Mouse (Mus musculus) mesoderm, embryonic 11.5 days (tissue): Measurements from ENCODE around the gene Nostrin.

ENCODE experiments used
- DNase-seq: peaks from one replicate; pipeline ENCODE4 v3.0.0-alpha.2; 2012; ENCODE audit warnings: low read depth, low spot score

Nostrin gene

DNA sequence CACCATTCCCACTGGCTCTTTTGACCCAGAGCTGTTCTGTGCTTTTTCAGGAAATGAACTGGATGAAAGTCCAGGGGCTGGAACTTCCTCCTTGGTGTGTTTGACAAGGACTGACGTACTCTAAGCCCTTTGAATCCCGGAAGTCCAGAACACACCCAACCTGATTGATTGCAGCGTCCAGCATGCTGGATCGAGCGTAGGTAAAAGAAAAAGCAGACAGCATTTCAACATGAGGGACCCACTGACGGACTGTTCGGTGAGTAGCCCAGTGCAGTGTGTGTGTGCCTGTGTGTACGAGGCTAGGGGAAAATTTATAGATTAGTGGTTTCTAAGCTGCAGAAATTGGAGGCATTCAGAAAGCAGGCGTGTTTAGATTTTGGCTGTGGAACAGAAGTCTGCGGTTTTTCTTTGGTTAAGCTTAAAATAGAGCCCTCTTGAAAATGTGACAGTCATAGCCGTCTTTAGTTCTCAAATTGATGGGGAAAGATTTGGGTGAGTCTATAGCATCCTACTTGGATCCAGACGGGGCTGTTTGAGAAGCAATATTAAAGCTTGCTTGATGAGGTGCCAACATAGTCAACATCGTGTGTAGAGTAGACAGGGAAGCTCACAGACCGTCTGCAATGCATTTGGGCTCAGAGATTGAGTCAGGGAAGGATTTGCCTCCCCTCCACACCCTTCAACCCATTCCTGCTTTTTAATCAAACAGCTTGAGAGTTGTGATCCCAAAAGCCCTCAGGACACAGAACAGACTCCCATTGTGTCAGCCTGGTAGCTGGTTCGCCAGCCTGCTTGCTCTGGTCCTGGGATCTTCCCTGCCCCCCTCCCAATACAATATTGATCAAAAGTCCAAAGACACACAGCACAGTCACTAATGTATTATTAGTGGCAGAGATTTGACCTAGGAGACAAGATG, at the start of gene Nostrin:
Nostrin (plus strand) TSS at position 140 of the 916 bp plus-strand sequence.
- no peak for DNase-seq

DNA sequence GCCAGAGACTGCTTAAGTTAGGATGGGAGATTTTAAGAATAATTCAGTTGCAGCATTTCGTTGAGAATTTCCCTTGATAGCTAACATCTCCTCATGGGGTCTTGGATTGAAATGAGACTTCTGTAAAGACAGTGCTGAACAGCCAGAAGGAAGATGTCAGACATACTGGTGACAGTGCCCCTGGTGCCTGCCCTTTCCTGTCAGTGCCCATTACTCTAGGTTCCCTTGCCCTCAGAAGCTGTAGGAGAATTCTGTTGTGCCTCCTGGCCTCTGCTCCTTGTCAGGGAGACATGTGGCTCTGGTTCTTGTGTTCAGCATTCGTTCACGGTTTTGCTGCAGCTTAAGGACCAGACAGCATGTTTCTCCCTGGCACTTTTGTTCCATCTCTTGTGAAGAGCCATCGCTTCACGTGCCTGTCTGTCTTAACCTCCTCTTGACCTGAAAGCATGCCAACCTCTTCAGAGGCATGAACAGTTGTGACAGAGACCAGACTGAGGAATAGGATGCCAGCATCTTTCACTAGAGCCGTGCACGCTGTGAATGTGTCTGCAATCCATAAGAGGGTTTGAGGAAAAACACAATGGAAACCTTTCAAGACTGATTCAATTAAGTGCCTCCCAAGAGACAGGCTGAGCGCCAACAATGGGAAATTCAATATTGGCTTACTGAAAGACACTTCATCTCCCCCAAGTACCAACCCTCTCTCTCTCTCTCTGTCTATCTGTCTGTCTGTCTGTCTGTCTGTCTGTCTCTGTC, 48.9 kb upstream of the Nostrin start:
- DNase-seq = peak; percentile 54

DNA sequence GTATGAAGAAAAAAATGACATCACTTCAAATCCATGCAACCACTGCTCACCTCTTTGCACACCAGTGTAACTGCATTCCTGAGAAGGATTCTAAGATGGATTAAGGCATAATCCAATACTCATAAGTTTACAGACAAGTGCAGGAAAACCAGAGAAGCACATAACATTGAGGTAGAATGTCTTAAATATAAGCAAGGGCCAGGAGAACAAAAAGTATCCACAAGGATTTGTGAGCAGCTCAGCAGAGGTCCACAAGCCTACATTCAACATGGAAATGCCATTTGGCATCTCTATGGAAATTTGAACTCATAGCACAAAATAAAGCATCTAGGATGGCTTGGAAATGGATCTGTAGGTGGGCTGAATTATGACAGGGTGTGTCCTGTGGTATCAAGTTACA, 39.8 kb upstream of the Nostrin start:
- no peak for DNase-seq

DNA sequence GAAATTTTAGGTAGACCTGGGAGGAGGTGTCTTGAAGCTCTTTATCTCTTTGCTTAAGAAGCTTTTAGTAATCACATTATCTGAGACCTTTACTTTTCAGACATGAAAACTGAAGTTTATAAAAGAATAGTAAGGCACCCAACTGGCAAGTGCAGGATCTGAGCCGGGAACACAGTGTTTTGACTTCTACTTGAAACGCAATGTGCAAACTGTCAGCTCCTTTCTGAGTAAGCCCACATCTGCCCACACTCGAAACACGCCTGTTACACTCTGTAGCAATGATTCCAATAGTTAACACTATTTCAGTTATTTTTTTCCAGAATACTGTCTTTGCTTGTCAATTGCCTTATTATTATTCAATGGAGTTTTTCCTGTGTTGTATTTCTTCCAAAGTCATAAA, 38.8 kb upstream of the Nostrin start:
- no peak for DNase-seq

DNA sequence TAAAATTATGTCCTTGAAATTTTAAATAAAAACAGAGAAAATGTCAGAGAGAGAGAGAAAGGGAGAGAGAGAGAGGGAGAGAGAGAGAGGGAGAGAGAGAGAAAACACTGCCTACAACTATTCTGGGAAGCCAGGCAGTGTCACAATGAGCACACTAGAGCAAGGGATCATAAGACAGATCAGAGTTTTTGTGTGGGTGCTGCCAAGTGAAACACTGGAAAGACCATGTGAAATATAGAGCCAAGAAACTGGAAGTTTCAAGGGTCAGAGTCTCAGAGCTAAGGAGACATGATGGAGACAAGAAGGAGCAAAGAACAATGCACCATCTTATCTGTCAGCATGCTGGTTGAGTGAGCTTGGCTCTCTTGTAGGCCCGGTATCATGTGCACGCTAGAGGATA, 38.1 kb upstream of the Nostrin start:
- DNase-seq = no peak

DNA sequence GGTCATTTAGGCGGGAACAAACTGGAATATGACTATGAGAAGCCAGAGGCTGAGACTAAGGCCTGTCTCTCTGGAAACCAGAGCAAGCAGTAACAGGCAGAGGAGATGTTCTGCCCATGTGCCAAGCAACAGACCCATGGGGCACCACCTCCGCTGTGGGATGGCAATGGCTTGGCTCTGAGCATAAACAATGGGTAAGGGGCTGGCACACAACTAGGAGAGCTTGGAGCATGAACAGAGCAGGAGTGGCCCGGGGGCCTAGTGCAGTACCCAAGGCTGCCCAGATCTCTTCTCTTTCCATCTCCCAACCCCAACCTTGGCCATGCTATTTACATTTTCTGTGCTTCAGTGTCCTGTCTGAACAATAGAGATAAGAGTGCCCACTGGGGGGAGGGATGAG, 36.9 kb upstream of the Nostrin start:
- DNase-seq = no peak

DNA sequence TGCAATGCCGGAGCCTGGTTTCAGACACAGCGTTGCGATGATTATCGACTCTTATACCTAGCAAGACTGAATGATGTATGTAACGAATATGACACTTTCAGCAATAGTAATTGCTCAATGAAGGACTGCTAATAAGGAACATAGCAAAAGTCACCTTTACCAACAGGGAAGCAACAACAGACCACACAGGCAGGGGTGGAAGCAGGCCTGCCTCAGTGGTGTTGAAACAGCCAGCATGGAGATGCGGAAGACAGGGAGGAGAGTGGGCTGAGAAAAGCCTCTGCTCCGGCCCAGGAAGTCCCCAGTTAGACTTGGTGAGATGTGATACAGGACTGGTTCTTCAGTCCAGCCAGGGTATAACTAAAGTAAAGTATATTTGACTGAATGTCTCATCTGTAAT, 36.5 kb upstream of the Nostrin start:
- DNase-seq = no peak

DNA sequence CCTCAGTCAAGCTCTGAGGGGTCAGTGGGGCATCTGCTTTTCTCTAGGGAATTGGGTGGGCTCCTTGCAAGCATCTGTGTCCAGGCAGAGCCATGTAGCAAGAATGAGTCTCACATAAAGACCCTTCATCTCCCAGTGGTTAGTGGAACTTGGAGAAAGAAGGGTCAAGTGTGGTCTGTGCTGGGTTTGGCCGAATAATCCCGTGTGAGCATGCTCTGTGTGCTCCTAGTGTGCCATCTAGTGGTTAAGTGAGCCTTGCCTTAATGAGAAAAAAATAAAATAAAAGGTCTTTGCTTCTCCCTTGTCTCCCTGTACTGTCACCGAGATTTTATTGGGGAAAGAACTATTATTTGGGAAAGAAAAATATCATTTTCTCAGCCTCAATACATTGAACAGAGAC, 34.9 kb upstream of the Nostrin start:
- peak; percentile 54 for DNase-seq

DNA sequence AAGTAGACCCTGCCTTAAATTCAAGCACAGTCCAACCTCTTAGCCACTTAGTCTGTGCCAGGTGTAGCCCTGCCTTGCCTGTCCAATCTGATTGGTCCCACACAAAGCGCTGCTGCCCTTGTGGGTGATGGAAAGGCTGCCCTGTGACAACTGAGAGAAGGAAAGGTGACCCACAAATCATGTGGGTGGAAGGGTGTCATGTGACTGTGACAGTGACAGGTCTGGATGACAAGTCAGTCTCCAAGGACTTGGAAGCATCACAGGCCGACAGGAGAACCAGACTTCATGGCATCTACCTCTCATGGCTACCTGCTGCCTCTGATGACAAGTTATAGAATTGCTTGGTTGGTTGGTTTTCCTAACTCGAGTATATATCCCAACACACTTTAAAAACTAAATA, 32.1 kb upstream of the Nostrin start:
- no peak for DNase-seq

DNA sequence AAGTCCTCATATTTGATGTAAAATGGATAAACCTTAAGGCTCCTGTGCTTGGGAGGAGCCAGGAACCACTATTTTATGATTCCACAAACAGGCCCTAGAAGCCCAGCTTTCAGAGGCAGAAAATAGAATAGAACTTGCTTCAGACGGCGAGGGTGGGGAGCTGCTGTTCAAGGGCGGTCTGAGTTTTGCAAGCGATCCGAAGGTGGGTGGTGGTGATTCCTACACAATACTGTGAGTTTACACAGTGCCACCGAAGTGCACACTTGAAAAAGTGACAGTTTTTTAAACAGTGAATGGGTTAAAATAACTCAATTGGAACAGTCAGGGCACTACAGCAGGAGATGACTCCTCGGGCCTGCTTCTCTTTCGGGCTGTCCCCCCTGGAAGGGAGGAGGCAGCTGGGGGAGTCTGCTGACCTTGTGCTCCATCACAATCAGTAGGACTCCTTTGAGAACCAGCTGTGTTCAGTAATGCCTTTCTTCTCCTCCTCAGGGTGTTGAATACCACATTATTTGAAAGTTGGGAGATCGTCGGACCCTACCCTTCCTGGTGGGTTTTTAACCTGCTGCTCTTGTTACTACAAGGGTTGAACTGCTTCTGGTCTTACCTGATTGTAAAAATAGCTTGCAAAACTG, 31.0 kb upstream of the Nostrin start:
- no peak for DNase-seq

DNA sequence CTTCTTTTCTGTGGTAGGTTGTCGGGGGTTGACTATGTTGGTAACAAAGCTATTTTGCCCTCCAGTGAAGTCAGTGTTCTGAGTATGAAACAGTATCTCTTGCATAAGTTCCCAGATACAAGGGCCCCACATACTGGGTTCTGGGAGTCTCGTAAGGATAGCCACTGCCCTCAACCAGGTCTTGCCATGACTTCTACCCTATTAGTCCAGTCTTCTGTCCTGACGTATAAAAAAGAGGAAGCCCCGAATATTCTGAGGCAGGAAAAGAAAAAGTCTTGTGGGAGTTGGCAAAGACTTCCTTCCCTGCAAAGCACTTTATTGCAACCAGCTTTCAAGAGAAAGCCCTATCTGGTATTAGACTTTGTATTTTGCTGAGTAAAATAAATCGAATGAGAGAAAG, 26.4 kb upstream of the Nostrin start:
- DNase-seq = no peak

DNA sequence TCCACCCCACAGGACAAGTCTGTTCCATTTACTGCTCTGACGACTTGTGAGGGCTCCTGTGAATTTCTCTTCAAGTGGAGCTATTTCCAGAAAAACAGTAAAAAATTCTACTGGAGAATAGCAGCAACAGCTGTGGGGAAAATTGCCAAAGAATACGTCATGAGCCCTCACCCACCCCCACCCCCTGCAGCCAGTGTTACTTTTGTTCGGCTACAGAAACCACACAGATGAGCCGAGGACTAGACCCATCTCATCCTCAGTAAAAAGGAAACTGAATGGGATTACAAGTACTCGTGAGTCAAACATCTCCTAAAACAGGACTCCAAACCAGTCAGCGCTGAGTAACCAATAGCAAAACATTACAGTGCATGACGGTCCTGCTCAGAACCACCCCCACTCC, 25.9 kb upstream of the Nostrin start:
- no peak for DNase-seq

DNA sequence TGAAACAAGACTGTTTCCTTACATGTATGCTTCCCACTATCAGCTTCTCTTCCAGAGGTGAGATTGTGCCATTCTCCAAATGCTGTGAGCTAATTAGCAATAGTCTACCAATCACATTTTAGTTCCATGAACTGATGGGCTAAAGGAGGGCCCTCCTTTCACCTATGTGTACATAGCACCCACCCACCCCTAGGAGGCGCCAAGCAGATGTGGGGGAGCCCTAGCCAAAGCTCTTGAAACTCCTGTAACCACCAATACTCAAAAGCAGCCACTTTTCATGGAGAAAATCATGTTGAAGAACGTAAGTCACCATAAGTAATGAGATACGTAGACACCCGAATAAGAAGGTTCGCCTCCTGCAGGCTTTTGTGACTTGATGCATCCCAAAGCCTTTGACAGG, 23.0 kb upstream of the Nostrin start:
- no peak for DNase-seq

DNA sequence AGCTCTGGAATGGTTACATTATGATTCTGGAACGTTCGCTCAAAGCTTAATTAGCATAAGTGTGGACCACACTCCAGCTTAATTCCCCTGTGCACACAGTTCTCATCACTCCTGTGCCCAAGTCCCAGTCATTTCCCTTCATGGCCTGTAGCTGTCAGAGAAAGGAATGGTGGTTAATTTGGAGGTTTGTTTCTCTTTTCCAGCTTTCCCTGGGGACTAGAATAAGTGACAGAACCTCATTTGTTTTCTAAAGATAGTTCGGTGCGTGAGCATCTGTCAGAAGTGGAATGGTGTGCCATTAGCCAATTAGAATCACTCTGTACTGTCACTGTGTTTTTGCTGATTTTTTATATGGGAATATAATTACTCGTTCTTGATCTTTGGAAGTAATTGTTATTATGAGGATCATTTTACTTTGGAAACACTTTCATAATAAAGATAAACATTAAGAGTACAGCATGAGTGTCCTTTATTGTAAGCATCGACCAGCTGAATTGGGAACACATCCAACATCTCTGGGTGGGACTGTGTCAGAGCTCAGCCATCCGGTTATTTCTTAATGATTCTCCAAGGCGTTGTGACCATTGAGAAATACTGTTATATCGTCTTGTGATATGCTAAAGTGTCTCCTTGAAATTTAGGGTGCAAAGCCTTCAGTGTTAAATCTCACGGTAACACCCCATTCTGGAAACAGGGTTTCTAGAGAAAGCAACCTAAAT, 21.6 kb upstream of the Nostrin start:
- DNase-seq = no peak

DNA sequence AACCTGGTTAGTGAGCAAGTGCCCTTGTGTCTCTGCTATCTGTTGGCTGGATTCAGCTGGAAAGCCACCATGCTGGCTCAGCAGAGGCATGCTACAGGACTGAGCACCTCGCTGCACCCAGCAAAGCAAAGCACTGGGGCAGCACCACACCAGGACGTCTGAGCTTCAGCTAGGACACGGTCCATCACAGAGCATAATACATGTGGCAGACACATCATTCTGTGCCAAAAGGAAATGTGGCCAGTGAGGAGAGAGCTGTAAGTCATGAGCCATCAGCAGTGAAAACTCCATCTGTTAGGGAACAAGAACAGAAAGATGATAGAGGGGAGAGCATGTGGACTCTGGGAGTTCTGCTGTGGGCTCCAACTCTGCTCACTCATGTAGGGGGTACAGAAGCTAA, 19.7 kb upstream of the Nostrin start:
- no peak for DNase-seq

DNA sequence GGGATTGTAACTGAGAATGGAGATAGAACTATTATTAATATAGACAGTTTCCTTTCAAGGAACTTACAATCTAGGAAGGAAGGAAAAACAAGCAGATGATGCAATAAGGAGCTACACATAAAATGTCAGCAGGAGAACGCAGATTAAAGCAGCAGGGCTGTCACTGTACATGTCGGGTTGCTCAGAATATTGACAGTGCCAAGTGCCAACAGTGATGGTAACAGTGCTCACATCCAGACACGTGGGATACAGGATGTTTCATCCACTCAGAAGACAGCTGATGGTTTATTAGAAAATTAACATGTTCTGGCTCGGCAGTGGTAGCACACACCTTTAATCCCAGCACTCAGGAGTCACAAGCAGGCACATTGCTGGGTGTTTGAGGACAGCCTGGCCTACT, 18.8 kb upstream of the Nostrin start:
- no peak for DNase-seq

DNA sequence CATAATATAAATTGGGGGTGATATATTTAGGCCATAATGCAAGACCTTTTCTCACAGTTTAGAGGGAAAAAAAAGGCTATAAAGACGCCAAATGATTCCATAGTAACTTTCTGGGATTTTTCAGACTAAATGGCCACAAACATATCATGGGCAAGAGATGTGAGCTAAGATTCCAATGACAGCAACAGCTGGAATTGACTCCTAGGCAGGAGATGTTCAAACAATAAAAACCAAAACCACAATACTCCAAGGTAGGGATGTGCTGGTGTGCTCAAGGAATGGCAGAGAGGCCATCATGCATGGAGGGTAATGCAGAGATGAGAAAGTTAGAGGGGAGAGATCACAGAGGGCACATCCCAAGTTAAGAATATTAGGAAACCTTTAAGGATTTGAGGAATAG, 16.6 kb upstream of the Nostrin start:
- DNase-seq = no peak

DNA sequence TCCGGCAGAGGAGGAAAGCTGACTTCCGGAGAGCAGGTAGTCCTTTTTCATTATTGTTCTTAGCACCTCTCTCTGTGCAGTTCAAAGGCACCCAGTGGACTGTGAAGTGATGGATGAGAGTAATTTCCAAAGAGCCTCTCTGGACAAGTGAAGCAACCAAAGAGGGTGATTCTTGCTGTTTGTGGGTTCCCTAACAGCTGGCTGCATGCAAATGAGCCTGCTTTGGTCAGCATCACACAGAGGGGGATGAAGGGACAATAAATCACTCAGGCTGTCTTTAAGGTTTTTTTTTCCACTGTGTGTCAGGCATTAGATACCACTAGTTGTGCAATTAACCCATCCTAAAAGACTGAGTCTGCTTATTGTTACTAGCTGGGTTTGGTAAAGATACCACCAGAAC, 15.9 kb upstream of the Nostrin start:
- peak; percentile 38 for DNase-seq

DNA sequence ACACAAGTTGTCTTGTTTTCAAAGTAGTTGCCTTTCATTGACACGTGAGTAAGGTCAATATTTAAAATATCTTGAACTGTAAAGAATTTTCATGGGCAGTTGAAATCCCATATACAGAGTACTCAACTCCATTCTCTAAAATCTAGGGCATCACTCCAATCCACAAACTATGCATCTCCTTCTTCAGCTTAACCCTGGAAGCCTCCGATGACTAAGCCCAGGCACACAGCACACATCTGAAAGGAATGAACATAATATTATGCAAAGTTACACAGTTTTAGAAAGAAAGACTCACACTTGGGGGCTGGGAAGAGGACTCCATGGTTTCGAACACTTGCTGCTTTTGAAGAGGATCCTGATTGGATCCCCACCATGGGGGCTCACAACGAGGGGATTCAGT, 13.9 kb upstream of the Nostrin start:
- no peak for DNase-seq

DNA sequence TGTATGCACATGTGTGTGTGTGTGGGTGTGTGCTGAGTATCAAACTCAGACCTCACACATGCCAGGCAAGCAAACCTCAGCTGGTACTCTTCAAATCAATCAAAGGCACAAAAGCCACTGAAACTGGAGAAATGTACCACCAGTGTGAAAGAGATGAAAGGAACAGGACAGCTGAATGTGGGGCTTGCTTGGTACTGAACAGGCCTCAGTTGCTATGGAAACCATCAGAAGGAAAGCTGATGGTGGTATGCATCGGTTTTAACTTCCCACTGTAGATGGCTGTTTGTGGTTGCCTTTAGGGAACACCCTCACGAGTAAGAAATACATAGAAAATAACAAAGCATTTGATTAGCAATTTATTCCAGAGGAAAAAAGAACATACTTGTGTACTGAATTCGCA, 10.2 kb upstream of the Nostrin start:
- peak; percentile 39 for DNase-seq

DNA sequence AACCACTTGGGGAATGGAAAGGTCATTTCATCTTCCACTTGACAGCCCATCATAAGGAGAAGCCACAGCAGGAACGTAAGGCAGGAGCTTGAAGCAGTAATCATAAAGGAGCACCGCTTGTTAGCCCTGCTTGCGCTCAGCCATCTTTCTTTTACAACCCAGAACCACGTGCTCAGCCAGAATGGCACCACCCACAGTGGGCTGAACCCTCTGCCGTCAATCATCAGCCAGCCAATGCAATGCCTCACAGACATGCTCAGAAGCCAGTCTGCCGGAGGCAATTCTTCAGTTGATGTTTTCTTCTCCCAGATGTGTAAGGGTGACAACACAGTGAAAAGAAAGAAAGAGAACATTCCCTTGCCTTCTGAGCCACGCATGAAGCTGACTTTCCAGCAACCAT, 7.3 kb upstream of the Nostrin start:
- DNase-seq = no peak

DNA sequence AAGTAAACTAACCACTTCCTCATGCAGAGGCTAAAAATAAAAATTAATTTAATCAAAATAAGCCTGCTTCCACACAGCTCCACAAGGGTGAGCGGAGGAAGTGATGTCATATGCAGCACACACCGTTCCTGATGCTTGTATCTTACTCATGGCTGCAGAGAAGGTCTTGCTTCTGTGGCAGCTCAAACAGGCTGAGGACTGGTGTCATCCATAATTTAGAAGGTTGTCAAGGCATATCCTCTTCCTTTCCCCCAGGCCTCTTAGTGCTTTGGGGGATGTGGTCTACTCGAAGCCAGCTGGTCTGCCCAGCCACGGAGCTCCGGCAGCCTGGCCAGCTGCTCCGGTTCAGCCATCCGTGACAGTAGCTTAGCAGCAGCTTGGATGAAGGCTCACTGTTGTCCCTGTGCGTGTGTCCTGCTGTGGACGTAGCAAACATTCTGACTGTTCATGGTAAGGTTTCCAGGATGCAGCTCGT, 6.6 kb upstream of the Nostrin start:
- DNase-seq = peak; percentile 75
